Mouse (Mus musculus) spleen, adult 2 months (tissue): ENCODE results near the gene Coasy. TPM values are rescaled to one million over a fixed set of nuclear protein-coding genes. Genes with fewer than 3 reads are reported as not detected.

Experiments
- DNase-seq, 2 experiments: peaks; one replicate each; pipeline versions ENCODE4 v3.0.0 to v3.0.0-alpha.2; 2012 to 2021; ENCODE audit warnings: low spot score in 2 of 2, low read depth in 1 of 2
- H3K27ac ChIP-seq: fragments of 200-500 bp; 2 replicates; pipeline ENCODE4 v1.5.1; 2012; ENCODE audit warnings: low read length, inconsistent platforms; ENCODE audit not compliant: insufficient read depth
- H3K27me3 ChIP-seq: fragments of 200-500 bp; 2 replicates; pipeline ENCODE4 v1.6.1; 2012; ENCODE audit warnings: mild to moderate bottlenecking, moderate library complexity, low read length, inconsistent platforms; ENCODE audit not compliant: control insufficient read depth, insufficient read depth
- H3K36me3 ChIP-seq: fragments of 200-500 bp; 2 replicates; pipeline ENCODE4 v1.6.1; 2012; ENCODE audit warnings: mild to moderate bottlenecking, low read length, inconsistent platforms; ENCODE audit not compliant: control insufficient read depth, insufficient read depth
- H3K4me1 ChIP-seq: fragments of 200-500 bp; 2 replicates; pipeline ENCODE4 v1.6.1; 2011; ENCODE audit warnings: inconsistent platforms; ENCODE audit not compliant: control insufficient read depth, insufficient read depth, insufficient read length
- H3K4me3 ChIP-seq: fragments of 200-500 bp; 2 replicates; pipeline ENCODE4 v1.5.1; 2011; ENCODE audit warnings: mild to moderate bottlenecking, inconsistent platforms; ENCODE audit not compliant: insufficient read depth, insufficient read length; ENCODE audit errors: extremely low read depth
- CTCF ChIP-seq: fragments of 200-500 bp; IDR thresholded peaks from 2 replicates; pipeline ENCODE4 v1.5.1; 2011; ENCODE audit warnings: mild to moderate bottlenecking, inconsistent platforms; ENCODE audit not compliant: insufficient read depth, insufficient read length, insufficient replicate concordance; ENCODE audit errors: extremely low read depth
- POLR2A ChIP-seq: fragments of 200-500 bp; IDR thresholded peaks from 2 replicates; pipeline ENCODE4 v1.6.1; 2011; ENCODE audit warnings: low read depth, low read length, inconsistent platforms
- WGBS: fragments of 180-500 bp; shearing (Covaris S2); methylation state at CpG from one replicate; pipeline ENCODE4 v1.1.7; 2018; 5-methylcytosine and 5-hydroxymethylcytosine counted together
- polyA plus RNA-seq: library from polyadenylated mRNA; depleted of rRNA; stranded (reverse); fragments of >200 nt; gene quantifications from 2 replicates; pipeline ENCODE4 v1.2.3, GENCODE M21; 2012

The Coasy gene
- polyA plus RNA-seq, 1 experiment = 26.6 TPM

GRCm38 (mm10) chr11:101047502-101047901 lies 34.9 kb upstream of the Coasy start:
- TF ChIP-seq CTCF = no peak
- TF ChIP-seq POLR2A = no peak
- H3K4me1 ChIP-seq = peaks cover 4% of the 10 kb centered on the region; the same call in 1 of the 2 replicates
- no peaks in the 10 kb centered on the region for H3K27me3 ChIP-seq
- 43% methylated on average over 3 of the region's 3 CpGs for WGBS
- no peak for DNase-seq
- no peak overlapping the region for H3K27ac ChIP-seq
- H3K36me3 ChIP-seq = peaks cover 30% of the 10 kb centered on the region
- no peak overlapping the region for H3K4me3 ChIP-seq

- 90% methylated on average over 9 of the region's 9 CpGs for WGBS
- no peak overlapping the region for H3K4me3 ChIP-seq
- H3K4me1 ChIP-seq = peaks cover 4% of the 10 kb centered on the region; the same call in 1 of the 2 replicates
- no peak overlapping the region for H3K27ac ChIP-seq
- DNase-seq = no peak
- no peaks in the 10 kb centered on the region for H3K27me3 ChIP-seq
- TF ChIP-seq CTCF = no peak
- no peak for TF ChIP-seq POLR2A
- peaks cover 15% of the 10 kb centered on the region for H3K36me3 ChIP-seq
Observed at GRCm38 (mm10) chr11:101050359-101050758, 32.0 kb upstream of the Coasy start.

- no peaks in the 10 kb centered on the region for H3K27me3 ChIP-seq
- H3K4me1 ChIP-seq = peaks cover 3% of the 10 kb centered on the region; the same call in 1 of the 2 replicates
- H3K4me3 ChIP-seq = no peak overlapping the region
- WGBS = 85% methylated on average over 6 of the region's 6 CpGs
- peaks cover 14% of the 10 kb centered on the region for H3K36me3 ChIP-seq
- no peak for TF ChIP-seq CTCF
- H3K27ac ChIP-seq = no peak overlapping the region
- no peak for DNase-seq
Observed at GRCm38 (mm10) chr11:101051051-101051493, 31.3 kb upstream of the Coasy start.

- H3K27ac ChIP-seq = no peak overlapping the region
- no peaks in the 10 kb centered on the region for H3K27me3 ChIP-seq
- DNase-seq = no peak
- no peaks in the 10 kb centered on the region; the same call in 1 of the 2 replicates for H3K4me1 ChIP-seq
- 94% methylated on average over 8 of the region's 8 CpGs for WGBS
- H3K36me3 ChIP-seq = peaks cover 14% of the 10 kb centered on the region
- TF ChIP-seq POLR2A (no peak), CTCF (no peak)
- no peak overlapping the region for H3K4me3 ChIP-seq
Observed at GRCm38 (mm10) chr11:101051617-101052016, 30.7 kb upstream of the Coasy start.

- no peak for TF ChIP-seq POLR2A
- TF ChIP-seq CTCF = no peak
- no peak overlapping the region for H3K4me3 ChIP-seq
- 51% methylated on average over 10 of the region's 10 CpGs for WGBS
- DNase-seq = no peak
- no peak overlapping the region for H3K27ac ChIP-seq
- H3K27me3 ChIP-seq = no peaks in the 10 kb centered on the region
- peaks cover 20% of the 10 kb centered on the region for H3K36me3 ChIP-seq
- no peaks in the 10 kb centered on the region; the same call in 1 of the 2 replicates for H3K4me1 ChIP-seq
Observed at GRCm38 (mm10) chr11:101052751-101053473, 29.5 kb upstream of the Coasy start.

- no peaks in the 10 kb centered on the region; the same call in 1 of the 2 replicates for H3K4me1 ChIP-seq
Observed at GRCm38 (mm10) chr11:101053974-101054373, 28.4 kb upstream of the Coasy start.

GRCm38 (mm10) chr11:101055418-101055817 lies 26.9 kb upstream of the Coasy start:
- TF ChIP-seq POLR2A (no peak), CTCF (no peak)
- DNase-seq = no peak
- H3K27me3 ChIP-seq = no peaks in the 10 kb centered on the region
- 88% methylated on average over 14 of the region's 14 CpGs for WGBS
- no peaks in the 10 kb centered on the region; the same call in 1 of the 2 replicates for H3K4me1 ChIP-seq
- H3K4me3 ChIP-seq = no peak overlapping the region
- H3K27ac ChIP-seq = no peak overlapping the region
- H3K36me3 ChIP-seq = peaks cover 12% of the 10 kb centered on the region

More at GRCm38 (mm10) chr11:101053974-101054373, 28.4 kb upstream of the Coasy start:
- H3K4me3 ChIP-seq = no peak overlapping the region
- peaks cover 14% of the 10 kb centered on the region for H3K36me3 ChIP-seq
- no peak for DNase-seq
- no peaks in the 10 kb centered on the region for H3K27me3 ChIP-seq
- TF ChIP-seq CTCF = peak; percentile 18; the same call in 1 of the 2 replicates
- no peak for TF ChIP-seq POLR2A
- no peak overlapping the region for H3K27ac ChIP-seq
- WGBS = 98% methylated on average over 1 of the region's 1 CpGs
